8 mouse cellular contexts compared by ENCODE assay signal in genomic region chr11:75178011-75178410, GRCm38 (mm10). TPM values are rescaled to one million over a fixed set of nuclear protein-coding genes. Genes with fewer than 3 reads are reported as not detected.
DNase-seq lines count a peak whose midpoint lies in the region; ATAC-seq and TF ChIP-seq lines count a peak whose summit lies in the region.

No protein-coding gene starts in this region.

- TF ChIP-seq POLR2A in testis, adult 2 months (IDR thresholded peaks at IDR 0.05; ENCODE audit: control insufficient read depth, low read depth, low read length), result no peak
- no peak for TF ChIP-seq POLR2A in limb, embryonic 14.5 days (IDR thresholded peaks at IDR 0.05; ENCODE audit: borderline replicate concordance, extremely low read depth, insufficient read depth, insufficient read length)

- peak overlapping the region; percentile 84 for H3K4me2 ChIP-seq in limb, embryonic 14.5 days (replicated peaks; ENCODE audit: low read depth, low read length, severe bottlenecking)
- peak overlapping the region; percentile 93 for H3K4me2 ChIP-seq in stomach, embryonic 16.5 days (ENCODE audit: low read depth, low read length)

- H3K27ac ChIP-seq in testis, adult 2 months (ENCODE audit: control insufficient read depth, insufficient read depth, low read depth, low read length), result no peak overlapping the region
- H3K27ac ChIP-seq in limb, embryonic 14.5 days (replicated peaks; ENCODE audit: low read depth, low read length), result peak overlapping the region; percentile 79; the same call in 1 of the 2 replicates
- H3K27ac ChIP-seq in stomach, embryonic 16.5 days (ENCODE audit: low read length), result peak overlapping the region; percentile 69

- H3K4me3 ChIP-seq in testis, adult 2 months (ENCODE audit: control insufficient read depth, low read depth, low read length), result peak overlapping the region; percentile 97
- H3K4me3 ChIP-seq in limb, embryonic 14.5 days (replicated peaks; ENCODE audit: low read length), result peak overlapping the region; percentile 79
- peak overlapping the region; percentile 84 for H3K4me3 ChIP-seq in stomach, embryonic 16.5 days (replicated peaks; ENCODE audit: low read length)

- peak overlapping the region; percentile 78 for H3K9ac ChIP-seq in limb, embryonic 14.5 days (ENCODE audit: low read depth, low read length, severe bottlenecking)
- H3K9ac ChIP-seq in stomach, embryonic 16.5 days (ENCODE audit: low read length), result peak overlapping the region; percentile 89

- 46% methylated on average over 12 of the region's 12 CpGs for WGBS in limb, embryonic 14.5 days
- WGBS in stomach, embryonic 16.5 days, result 45% methylated on average over 12 of the region's 12 CpGs

- no peak for ATAC-seq in limb, embryonic 14.5 days (ENCODE audit: low FRiP score, low read depth)
- ATAC-seq in stomach, embryonic 16.5 days (ENCODE audit: insufficient read depth, low FRiP score), result no peak

- H3K36me3 ChIP-seq in testis, adult 2 months (ENCODE audit: control insufficient read depth, insufficient read depth, low read length), result no peaks in the 10 kb centered on the region
- peaks cover 41% of the 10 kb centered on the region for H3K36me3 ChIP-seq in limb, embryonic 14.5 days (ENCODE audit: control insufficient read depth, insufficient read depth, low read length)
- 0 out of 2 replicates have a peak, but pooled peaks cover 3% of the 10 kb centered on the region for H3K36me3 ChIP-seq in stomach, embryonic 16.5 days (ENCODE audit: control insufficient read depth, insufficient read depth, low read length)

- peak; percentile 14 for DNase-seq in adrenal gland, postnatal 14 days
- no peak for DNase-seq in adrenal gland, postnatal 25 days
- no peak for DNase-seq in testis, postnatal 10 days (ENCODE audit: low spot score)
- no peak for DNase-seq in limb, embryonic 14.5 days (ENCODE audit: low spot score)
- DNase-seq in frontal cortex, postnatal 36 days (ENCODE audit: low spot score in 2 of 2), result no peak
- no peak for DNase-seq in embryo, embryonic 11 days

- no peaks in the 10 kb centered on the region; the same call in 1 of the 2 replicates for H3K27me3 ChIP-seq in testis, adult 2 months (ENCODE audit: control insufficient read depth, insufficient read depth, low read length)
- peaks cover 7% of the 10 kb centered on the region for H3K27me3 ChIP-seq in limb, embryonic 14.5 days (ENCODE audit: control insufficient read depth, insufficient read depth, low read length)
- H3K27me3 ChIP-seq in stomach, embryonic 16.5 days (ENCODE audit: control insufficient read depth, insufficient read depth, low read length), result peaks cover 2% of the 10 kb centered on the region; the same call in 1 of the 2 replicates

- TF ChIP-seq CTCF in testis, adult 2 months (IDR thresholded peaks at IDR 0.05; ENCODE audit: control insufficient read depth, insufficient read depth, insufficient replicate concordance, low read depth, low read length), result no peak

- no peaks in the 10 kb centered on the region for H3K9me3 ChIP-seq in limb, embryonic 14.5 days (ENCODE audit: control insufficient read depth, low read length)
- no peaks in the 10 kb centered on the region for H3K9me3 ChIP-seq in stomach, embryonic 16.5 days (replicated peaks; ENCODE audit: control insufficient read depth, low read length)

- peaks cover 5% of the 10 kb centered on the region for H3K4me1 ChIP-seq in testis, adult 2 months (ENCODE audit: control insufficient read depth, insufficient read depth, low read length)
- peaks cover 13% of the 10 kb centered on the region for H3K4me1 ChIP-seq in limb, embryonic 14.5 days (ENCODE audit: control insufficient read depth, insufficient read depth, low read length)
- peaks cover 16% of the 10 kb centered on the region for H3K4me1 ChIP-seq in stomach, embryonic 16.5 days (ENCODE audit: control insufficient read depth, insufficient read depth, low read length)

RNA-seq across cellular contexts. Expression of gene Ovca2, which starts 0.6 kb away (rescaled TPM):
- 14.5 and 15.8 TPM in 2 replicates for total RNA-seq in adrenal gland, postnatal 14 days (2021)
- 22.4 and 23.9 TPM in 2 replicates for total RNA-seq in adrenal gland, postnatal 25 days (2021)
- 9.1 and 10.2 TPM in 2 replicates for polyA plus RNA-seq in testis, adult 2 months (2012; rRNA removed)
- polyA plus RNA-seq in limb, embryonic 14.5 days (2012; rRNA removed), result 22.5 and 25.0 TPM in 2 replicates
- 29.8 and 30.3 TPM in 2 replicates for polyA plus RNA-seq in limb, embryonic 14.5 days (2014; fragmentation: Nextera tagmentation; extraction: Ambion mirVana)
- polyA plus RNA-seq in stomach, embryonic 16.5 days (2015; fragmentation: Nextera tagmentation; extraction: Ambion mirVana), result 19.4 and 23.2 TPM in 2 replicates

RNA-seq across cellular contexts. Expression of gene Hic1, which starts 8.7 kb away (rescaled TPM):
- total RNA-seq in adrenal gland, postnatal 14 days (2021), result 14.5 and 17.0 TPM in 2 replicates
- total RNA-seq in adrenal gland, postnatal 25 days (2021), result 7.3 and 9.9 TPM in 2 replicates
- 1.3 and 1.7 TPM in 2 replicates for polyA plus RNA-seq in testis, adult 2 months (2012; rRNA removed)
- polyA plus RNA-seq in limb, embryonic 14.5 days (2012; rRNA removed), result 90.8 and 125 TPM in 2 replicates
- 21.4 and 24.6 TPM in 2 replicates for polyA plus RNA-seq in limb, embryonic 14.5 days (2014; fragmentation: Nextera tagmentation; extraction: Ambion mirVana)
- 5.1 and 5.9 TPM in 2 replicates for polyA plus RNA-seq in stomach, embryonic 16.5 days (2015; fragmentation: Nextera tagmentation; extraction: Ambion mirVana)

RNA-seq across cellular contexts. Expression of gene Dph1, which starts 13.0 kb away (rescaled TPM):
- total RNA-seq in adrenal gland, postnatal 14 days (2021), result 22.3 and 28.5 TPM in 2 replicates
- total RNA-seq in adrenal gland, postnatal 25 days (2021), result 29.2 and 34.4 TPM in 2 replicates
- polyA plus RNA-seq in testis, adult 2 months (2012; rRNA removed), result 12.8 and 16.6 TPM in 2 replicates
- 30.0 and 46.6 TPM in 2 replicates for polyA plus RNA-seq in limb, embryonic 14.5 days (2012; rRNA removed)
- 23.1 and 25.5 TPM in 2 replicates for polyA plus RNA-seq in limb, embryonic 14.5 days (2014; fragmentation: Nextera tagmentation; extraction: Ambion mirVana)
- 20.6 and 20.7 TPM in 2 replicates for polyA plus RNA-seq in stomach, embryonic 16.5 days (2015; fragmentation: Nextera tagmentation; extraction: Ambion mirVana)

RNA-seq across cellular contexts. Expression of gene Rtn4rl1, which starts 15.6 kb away (rescaled TPM):
- total RNA-seq in adrenal gland, postnatal 14 days (2021), result 29.5 and 32.6 TPM in 2 replicates
- 37.8 and 42.2 TPM in 2 replicates for total RNA-seq in adrenal gland, postnatal 25 days (2021)
- polyA plus RNA-seq in testis, adult 2 months (2012; rRNA removed), result 3.1 and 3.3 TPM in 2 replicates
- 3.4 and 3.9 TPM in 2 replicates for polyA plus RNA-seq in limb, embryonic 14.5 days (2012; rRNA removed)
- polyA plus RNA-seq in limb, embryonic 14.5 days (2014; fragmentation: Nextera tagmentation; extraction: Ambion mirVana), result 4.4 and 5.3 TPM in 2 replicates
- 1.3 and 1.4 TPM in 2 replicates for polyA plus RNA-seq in stomach, embryonic 16.5 days (2015; fragmentation: Nextera tagmentation; extraction: Ambion mirVana)
